Mouse (Mus musculus): ENCODE measurements around the gene Gm35315. TPM values are rescaled to one million over a fixed set of nuclear protein-coding genes. Genes with fewer than 3 reads are reported as not detected.
"Not testable (repeated sequence)": the region's sequence is repeated elsewhere in the genome, so short reads cannot be mapped to it uniquely, and the experiment has no call there.

Gm35315 gene
- polyA plus RNA-seq, 1 experiment from 2014 or later, result 1.5 TPM

GRCm38 (mm10) chr5:110099656-110100580 is 5.7 kb upstream of the Gm35315 start, which contains the start of gene Plcxd1:
Plcxd1 (plus strand) TSS chr5:110099969.
- whole genome bisulfite sequencing, result 7% methylated on average over 24 of the region's 25 CpGs
- H3K4me2 ChIP-seq (replicated peaks), result peak within 1 kb of the TSS; percentile 72
- H3K4me3 ChIP-seq, result peak within 1 kb of the TSS; percentile 35
- ATAC-seq (ENCODE audit: insufficient number of reproducible peaks, insufficient read depth, low FRiP score, low TSS enrichment), result no peak
- H3K27me3 ChIP-seq, result 0 out of 2 replicates have a peak, but pooled peaks cover 4% of the 10 kb centered on the region
- H3K36me3 ChIP-seq, result peaks cover 22% of the 10 kb centered on the region
- no peaks in the 10 kb centered on the region for H3K9me3 ChIP-seq
- H3K9ac ChIP-seq, result no peak within 1 kb of the TSS; the same call in 1 of the 2 replicates
- no peak within 1 kb of the TSS for H3K27ac ChIP-seq
- H3K4me1 ChIP-seq, result peaks cover 22% of the 10 kb centered on the region

GRCm38 (mm10) chr5:110098991-110099477 is 4.8 kb upstream of the Gm35315 start:
- H3K36me3 ChIP-seq, result peaks cover 13% of the 10 kb centered on the region
- peaks cover 22% of the 10 kb centered on the region for H3K4me1 ChIP-seq
- H3K27ac ChIP-seq, result no peak overlapping the region
- no peak overlapping the region for H3K9ac ChIP-seq
- no peak for ATAC-seq (ENCODE audit: insufficient number of reproducible peaks, insufficient read depth, low FRiP score, low TSS enrichment)
- H3K4me3 ChIP-seq, result no peak overlapping the region
- 0 out of 2 replicates have a peak, but pooled peaks cover 4% of the 10 kb centered on the region for H3K27me3 ChIP-seq
- WGBS, result 43% methylated on average over 1 of the region's 1 CpGs
- H3K9me3 ChIP-seq, result no peaks in the 10 kb centered on the region
- H3K4me2 ChIP-seq (replicated peaks), result no peak overlapping the region

DNA sequence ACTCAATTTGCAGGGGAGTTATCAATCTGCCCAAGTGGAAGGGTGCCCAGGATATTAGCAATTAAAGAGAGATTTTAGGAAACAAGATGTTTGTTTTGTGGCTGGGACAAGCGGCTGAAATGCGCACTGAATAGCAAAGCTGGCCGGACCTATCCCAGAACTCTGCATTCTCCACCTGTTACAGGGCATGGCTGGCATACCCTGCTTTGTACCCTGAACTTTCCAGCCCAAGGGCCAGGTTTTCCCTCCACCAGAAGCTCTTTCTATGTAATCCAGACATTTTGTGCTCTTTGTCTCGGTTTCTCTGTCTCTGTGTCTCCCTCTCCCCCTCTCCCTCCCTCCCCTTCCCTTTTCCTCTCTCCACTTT is 610 bp upstream of the Gm35315 start:
- no peak overlapping the region for H3K27ac ChIP-seq

DNA sequence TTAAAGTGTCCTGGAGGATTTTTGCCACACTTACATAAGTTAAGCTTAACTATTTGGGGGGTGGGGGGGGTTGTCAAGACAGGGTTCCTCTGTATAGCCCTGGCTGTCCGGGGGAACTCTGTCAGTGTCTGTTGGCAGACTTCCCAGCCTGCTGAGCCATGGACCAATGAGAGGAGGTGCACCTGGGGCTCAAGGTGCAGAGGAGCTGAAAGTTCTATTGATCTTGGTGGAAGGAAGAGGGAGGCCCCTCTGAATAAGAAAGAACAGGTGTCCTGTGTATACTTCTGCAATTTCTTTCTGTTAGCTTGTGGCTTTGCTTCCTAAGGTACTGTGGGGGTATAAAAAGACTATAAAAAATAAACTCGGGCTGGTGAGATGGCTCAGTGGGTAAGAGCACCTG is 2.7 kb downstream of the Gm35315 start:
- no peak for ATAC-seq (ENCODE audit: insufficient number of reproducible peaks, insufficient read depth, low FRiP score, low TSS enrichment)
- Histone ChIP-seq H3K4me1 (no peaks in the 10 kb centered on the region), H3K9ac (no peak overlapping the region), H3K4me3 (no peak overlapping the region), H3K4me2 (replicated peaks) (no peak overlapping the region), H3K36me3 (no peaks in the 10 kb centered on the region), H3K27ac (no peak overlapping the region), H3K9me3 (no peaks in the 10 kb centered on the region), H3K27me3 (no peaks in the 10 kb centered on the region)
- WGBS, result 81% methylated on average over 2 of the region's 2 CpGs

More for the DNA sequence above, 610 bp upstream of the Gm35315 start:
- WGBS, result 11% methylated on average over 4 of the region's 4 CpGs
- H3K36me3 ChIP-seq, result no peaks in the 10 kb centered on the region
- peak overlapping the region; percentile 58 for H3K4me2 ChIP-seq (replicated peaks)
- H3K27me3 ChIP-seq, result no peaks in the 10 kb centered on the region
- peak overlapping the region; percentile 40; the same call in 1 of the 2 replicates for H3K9ac ChIP-seq
- 0 out of 2 replicates have a peak, but pooled peaks cover 2% of the 10 kb centered on the region for H3K4me1 ChIP-seq
- peak overlapping the region; percentile 48 for H3K4me3 ChIP-seq
- no peak for ATAC-seq (ENCODE audit: insufficient number of reproducible peaks, insufficient read depth, low FRiP score, low TSS enrichment)
- no peaks in the 10 kb centered on the region for H3K9me3 ChIP-seq

GRCm38 (mm10) chr5:110086161-110086866 is 7.9 kb downstream of the Gm35315 start:
- H3K9me3 ChIP-seq, result 0 out of 2 replicates have a peak, but pooled peaks cover 6% of the 10 kb centered on the region
- H3K27me3 ChIP-seq, result no peaks in the 10 kb centered on the region
- H3K4me2 ChIP-seq (replicated peaks), result no peak overlapping the region
- H3K36me3 ChIP-seq, result no peaks in the 10 kb centered on the region
- no peak overlapping the region for H3K27ac ChIP-seq
- no peak for ATAC-seq (ENCODE audit: insufficient number of reproducible peaks, insufficient read depth, low FRiP score, low TSS enrichment)
- WGBS, result 38% methylated on average over 14 of the region's 14 CpGs
- H3K4me1 ChIP-seq, result no peaks in the 10 kb centered on the region
- H3K4me3 ChIP-seq, result no peak overlapping the region
- no peak overlapping the region for H3K9ac ChIP-seq

DNA sequence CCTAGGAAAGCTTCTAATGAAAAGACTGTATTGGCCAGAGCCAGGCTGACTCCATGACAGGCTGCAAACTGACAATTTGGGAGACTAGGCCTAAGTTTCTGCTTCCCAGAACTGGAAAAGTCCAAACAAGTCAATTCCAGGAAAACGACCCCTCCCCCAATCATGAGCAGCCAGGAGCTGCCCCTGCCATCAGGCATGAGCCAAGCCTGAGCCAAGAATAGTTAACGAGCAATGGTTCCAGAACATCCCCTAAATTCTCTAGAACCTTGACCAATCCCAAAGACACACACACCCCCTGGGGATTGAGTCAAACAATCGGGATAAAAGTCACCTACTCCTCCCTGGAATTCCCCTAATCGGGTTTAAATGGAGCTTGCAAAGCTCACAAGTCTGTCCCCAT is 11.3 kb downstream of the Gm35315 start:
- Histone ChIP-seq H3K27ac (no peak overlapping the region), H3K27me3 (no peaks in the 10 kb centered on the region), H3K4me2 (replicated peaks) (no peak overlapping the region), H3K9ac (no peak overlapping the region), H3K4me3 (no peak overlapping the region), H3K4me1 (no peaks in the 10 kb centered on the region), H3K36me3 (no peaks in the 10 kb centered on the region), H3K9me3 (peaks cover 18% of the 10 kb centered on the region)
- ATAC-seq (ENCODE audit: insufficient number of reproducible peaks, insufficient read depth, low FRiP score, low TSS enrichment), result no peak
- 81% methylated on average over 4 of the region's 4 CpGs for WGBS

GRCm38 (mm10) chr5:110072413-110072812 is 21.8 kb downstream of the Gm35315 start, which contains the start of gene Gm17655:
Gm17655 (minus strand) TSS chr5:110072513.
- H3K9ac ChIP-seq; H3K27me3 ChIP-seq; H3K36me3 ChIP-seq; H3K27ac ChIP-seq; ATAC-seq (ENCODE audit: insufficient number of reproducible peaks, insufficient read depth, low FRiP score, low TSS enrichment); H3K4me2 ChIP-seq (replicated peaks); H3K4me3 ChIP-seq; H3K4me1 ChIP-seq: not testable (repeated sequence)
- 100% methylated on average over 2 of the region's 2 CpGs for WGBS
- H3K9me3 ChIP-seq, result peaks cover 24% of the 10 kb centered on the region

DNA sequence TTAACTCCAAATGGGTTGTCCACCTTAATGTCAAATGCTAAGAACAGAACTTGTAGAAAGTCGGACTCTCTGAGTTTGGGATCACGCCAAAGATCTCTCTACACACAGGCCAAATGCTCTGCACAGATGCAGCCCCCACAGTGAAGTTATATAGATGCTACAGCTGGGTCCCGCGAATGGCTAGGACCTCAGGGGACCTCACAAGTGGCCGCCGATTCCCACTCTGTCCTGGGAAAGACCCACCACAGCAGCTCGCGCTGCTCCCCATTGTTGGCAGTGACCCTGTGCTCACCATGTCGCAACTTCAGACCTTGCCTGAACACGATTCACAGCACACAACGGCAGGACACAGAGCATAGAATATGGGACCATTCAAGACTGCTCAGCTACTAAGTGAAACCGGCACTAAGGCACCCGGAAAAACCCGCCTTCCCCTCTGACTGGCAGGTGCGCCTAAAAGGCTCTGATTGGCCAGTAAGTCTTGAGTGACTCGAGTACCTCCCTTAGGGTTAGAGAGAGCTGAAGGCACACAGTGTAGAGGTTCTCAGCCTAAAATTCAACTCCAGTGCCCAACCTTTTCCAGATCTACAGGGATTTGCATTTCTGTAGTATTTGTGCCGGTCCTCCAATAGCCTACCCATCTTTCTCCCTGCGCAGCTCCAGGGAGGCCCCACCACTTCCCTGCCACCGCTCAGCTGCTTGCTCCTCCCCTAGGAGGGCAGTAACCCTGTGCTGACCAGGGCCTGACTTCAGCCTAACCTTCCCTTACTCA is 36.4 kb downstream of the Gm35315 start:
- peak overlapping the region; percentile 52 for H3K4me2 ChIP-seq (replicated peaks)
- peak overlapping the region; percentile 36; the same call in 1 of the 2 replicates for H3K9ac ChIP-seq
- WGBS, result 3% methylated on average over 19 of the region's 19 CpGs
- peak; percentile 89 for ATAC-seq (ENCODE audit: insufficient number of reproducible peaks, insufficient read depth, low FRiP score, low TSS enrichment)
- H3K27me3 ChIP-seq, result no peaks in the 10 kb centered on the region
- peak overlapping the region; percentile 52 for H3K4me3 ChIP-seq
- no peak overlapping the region for H3K27ac ChIP-seq
- H3K4me1 ChIP-seq, result no peaks in the 10 kb centered on the region
- H3K36me3 ChIP-seq, result no peaks in the 10 kb centered on the region
- H3K9me3 ChIP-seq, result no peaks in the 10 kb centered on the region

Other genes starting within 250 kb of the Gm35315 start
- gene Gm15446, start 171.0 kb downstream of the Gm35315 start, polyA plus RNA-seq (2016; fragmentation: Nextera tagmentation; extraction: Ambion mirVana), result 0.70 and 1.1 TPM in 2 replicates
- gene Zfp932, start 97.9 kb downstream of the Gm35315 start, polyA plus RNA-seq (2016; fragmentation: Nextera tagmentation; extraction: Ambion mirVana), result 27.4 and 28.7 TPM in 2 replicates
- 2.9 and 3.2 TPM in 2 replicates for gene Gm17655, start 21.9 kb downstream of the Gm35315 start, polyA plus RNA-seq (2016; fragmentation: Nextera tagmentation; extraction: Ambion mirVana)
- 1.4 and 1.7 TPM in 2 replicates for gene Plcxd1, start 5.5 kb upstream of the Gm35315 start, polyA plus RNA-seq (2016; fragmentation: Nextera tagmentation; extraction: Ambion mirVana)
- 43.1 and 47.2 TPM in 2 replicates for gene Gtpbp6, start 13.8 kb upstream of the Gm35315 start, polyA plus RNA-seq (2016; fragmentation: Nextera tagmentation; extraction: Ambion mirVana)
- gene Zfp605, start 15.7 kb upstream of the Gm35315 start, polyA plus RNA-seq (2016; fragmentation: Nextera tagmentation; extraction: Ambion mirVana), result 7.0 and 7.5 TPM in 2 replicates
- 39.5 and 42.0 TPM in 2 replicates for gene Chfr, start 41.4 kb upstream of the Gm35315 start, polyA plus RNA-seq (2016; fragmentation: Nextera tagmentation; extraction: Ambion mirVana)
- gene Golga3, start 82.3 kb upstream of the Gm35315 start, polyA plus RNA-seq (2016; fragmentation: Nextera tagmentation; extraction: Ambion mirVana), result 26.7 and 28.3 TPM in 2 replicates
- gene Ankle2, start 136.6 kb upstream of the Gm35315 start, polyA plus RNA-seq (2016; fragmentation: Nextera tagmentation; extraction: Ambion mirVana), result 39.4 and 41.3 TPM in 2 replicates
- 80.7 TPM in 2 replicates for gene Pgam5, start 175.5 kb upstream of the Gm35315 start, polyA plus RNA-seq (2016; fragmentation: Nextera tagmentation; extraction: Ambion mirVana)
- gene Pxmp2, start 191.8 kb upstream of the Gm35315 start, polyA plus RNA-seq (2016; fragmentation: Nextera tagmentation; extraction: Ambion mirVana), result 7.1 and 9.0 TPM in 2 replicates
- 35.3 and 40.5 TPM in 2 replicates for gene Pole, start 191.9 kb upstream of the Gm35315 start, polyA plus RNA-seq (2016; fragmentation: Nextera tagmentation; extraction: Ambion mirVana)
- gene P2rx2, start 248.8 kb upstream of the Gm35315 start, polyA plus RNA-seq (2016; fragmentation: Nextera tagmentation; extraction: Ambion mirVana), result 2.3 TPM in 2 replicates

Measured in embryonic facial prominence, embryonic 12.5 days (tissue).